Mouse (Mus musculus) thymus, postnatal 25 days (tissue): ENCODE data around the gene 1700029H14Rik.

ENCODE experiments used
- DNase-seq: peaks from one replicate; pipeline ENCODE4 v3.0.0; 2022

The 1700029H14Rik gene

DNA sequence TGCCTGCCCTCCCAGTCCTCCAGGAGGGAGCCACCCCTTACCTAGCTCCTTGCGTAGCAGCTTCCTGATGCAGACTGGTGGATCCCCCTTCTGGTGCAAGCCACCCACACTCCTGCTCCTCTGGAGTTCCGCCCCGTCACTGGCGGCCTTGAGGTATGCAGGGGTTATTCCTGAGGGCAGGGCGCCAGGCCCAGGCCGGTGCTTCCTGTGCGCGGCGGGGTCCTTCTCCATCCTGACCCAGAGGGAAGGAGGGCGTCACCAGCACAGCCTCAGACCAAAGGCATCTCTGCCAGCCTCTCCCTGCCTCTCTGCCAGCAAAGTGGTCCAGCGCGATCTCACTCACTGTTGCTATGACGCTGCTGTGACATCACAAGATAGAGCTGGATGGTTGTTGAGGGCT lies at the start of gene 1700029H14Rik:
1700029H14Rik (minus strand) TSS at position 344 of the 400 bp plus-strand sequence.
- no peak for DNase-seq

DNA sequence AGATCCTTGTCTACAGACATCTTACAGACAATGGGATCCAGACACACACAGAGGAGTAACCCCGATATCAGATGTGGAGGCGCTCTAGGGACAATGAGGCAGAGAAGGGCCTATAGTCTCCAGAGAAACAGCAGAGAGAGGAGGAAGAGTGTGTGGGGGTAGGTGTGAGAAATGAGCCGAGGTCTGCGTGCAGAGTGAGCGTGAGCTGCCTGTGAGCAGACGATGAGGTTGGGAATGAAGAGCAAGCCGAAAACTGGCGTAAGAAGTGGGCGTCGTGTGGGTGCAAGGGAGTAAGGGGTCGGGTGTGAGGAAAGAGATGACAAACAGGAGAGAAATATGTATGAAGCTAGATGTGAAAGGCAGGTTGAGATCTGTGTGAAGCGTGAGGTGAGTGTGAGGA lies 49.4 kb upstream of the 1700029H14Rik start:
- no peak for DNase-seq

DNA sequence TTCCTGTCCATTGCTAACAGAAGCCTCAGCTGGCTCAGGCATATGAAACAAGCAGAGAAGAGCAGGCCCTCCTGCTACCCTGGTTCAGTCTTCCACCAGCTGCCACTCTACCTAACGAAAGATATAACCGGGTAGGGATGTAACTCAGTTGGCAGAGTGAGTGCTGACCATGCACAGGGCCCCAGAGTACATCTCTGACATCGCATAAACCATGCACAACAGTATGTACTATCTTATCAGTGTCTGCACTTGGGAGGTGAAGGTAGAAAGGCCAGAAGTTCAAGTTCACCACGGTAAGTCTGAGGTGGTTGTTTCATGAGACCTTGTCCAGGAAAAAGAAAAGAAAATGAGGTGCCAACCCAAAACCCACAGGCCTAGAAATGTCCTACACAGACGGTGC lies 47.7 kb upstream of the 1700029H14Rik start:
- DNase-seq = no peak

- DNase-seq = no peak
Measured at GRCm38 (mm10) chr8:13608946-13609345, 46.7 kb upstream of the 1700029H14Rik start.

GRCm38 (mm10) chr8:13605920-13606480 lies 43.7 kb upstream of the 1700029H14Rik start:
- DNase-seq = no peak

GRCm38 (mm10) chr8:13602621-13603020 lies 40.4 kb upstream of the 1700029H14Rik start:
- DNase-seq = peak; percentile 36

DNA sequence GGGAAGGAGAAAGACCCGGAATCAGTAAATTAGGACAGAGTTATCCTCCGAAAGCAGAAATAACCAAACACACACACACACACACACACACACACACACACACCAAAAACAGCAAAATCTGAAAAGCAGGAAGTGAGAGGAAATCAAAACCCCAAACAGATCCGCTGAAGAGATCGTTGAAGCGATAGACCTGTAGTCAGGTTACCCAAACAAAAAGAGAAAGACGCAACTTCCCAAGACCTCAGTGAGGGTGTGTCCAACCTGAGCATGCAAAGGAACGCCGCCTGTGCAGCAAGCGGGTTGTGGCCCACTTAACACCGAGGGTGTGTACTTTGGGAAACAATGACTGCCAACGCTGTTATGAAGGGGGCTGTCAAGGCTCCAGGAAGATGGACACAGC lies 38.9 kb upstream of the 1700029H14Rik start:
- peak; percentile 48 for DNase-seq

- no peak for DNase-seq
Measured at GRCm38 (mm10) chr8:13600716-13601115, 38.5 kb upstream of the 1700029H14Rik start.

DNA sequence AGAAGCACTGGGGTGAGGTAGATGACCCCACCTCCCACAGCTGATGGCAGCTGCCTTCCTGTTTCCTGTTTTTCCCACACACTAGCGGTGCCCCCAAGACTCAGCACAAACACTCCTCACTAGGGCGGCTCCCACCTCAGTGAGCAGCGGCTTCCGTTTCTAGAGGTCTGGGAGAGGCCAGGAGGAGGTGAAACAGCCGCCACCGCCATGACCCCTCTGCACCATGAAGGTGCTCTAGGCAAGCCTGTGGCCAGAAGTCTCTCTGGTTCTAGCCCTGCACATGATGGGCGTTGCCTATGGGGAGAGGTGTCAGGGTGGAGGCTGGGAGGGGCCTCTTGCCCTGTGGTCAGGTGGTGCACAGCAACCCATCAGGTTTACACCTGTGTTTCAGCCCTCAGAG lies 37.9 kb upstream of the 1700029H14Rik start:
- DNase-seq = peak; percentile 78

DNA sequence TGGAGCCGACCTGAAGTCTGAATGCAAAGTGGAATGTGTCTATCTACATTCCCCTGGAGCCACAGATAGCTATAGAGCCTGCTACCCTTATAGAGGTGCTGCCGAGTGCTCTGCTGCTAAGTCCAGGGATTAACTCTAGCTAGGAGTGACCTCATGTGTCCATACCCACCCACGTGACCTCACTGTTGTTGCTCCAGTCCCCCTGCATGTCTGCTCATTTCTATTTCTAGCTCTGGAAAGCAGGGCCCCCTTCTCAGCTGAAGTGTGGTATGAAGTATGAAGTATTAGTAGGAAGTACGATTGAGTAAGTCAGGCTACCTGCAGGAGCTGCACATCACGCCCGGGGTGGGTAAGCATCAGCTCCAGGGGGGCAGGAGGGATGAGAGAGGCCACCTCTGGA lies 35.5 kb upstream of the 1700029H14Rik start:
- DNase-seq = no peak

DNA sequence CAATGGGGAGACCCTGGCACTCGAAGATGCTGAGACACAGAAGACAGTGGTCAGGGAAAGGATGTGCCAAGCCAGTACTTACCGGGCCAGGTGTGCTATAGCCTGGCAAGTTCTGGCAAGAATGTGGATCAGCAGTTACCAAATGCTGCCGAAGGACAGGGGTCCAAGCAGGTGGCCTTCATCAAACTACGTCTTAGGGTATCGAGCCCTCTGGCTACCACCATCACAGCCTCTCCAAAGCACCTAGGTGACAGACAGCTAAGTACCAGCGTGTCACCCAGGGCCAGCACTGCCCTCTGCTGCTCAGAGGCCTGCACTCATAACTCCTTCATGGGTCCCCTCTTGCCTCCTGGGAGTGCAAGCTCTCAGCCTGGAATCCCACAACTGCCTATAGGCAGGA lies 33.6 kb upstream of the 1700029H14Rik start:
- no peak for DNase-seq

- DNase-seq = peak; percentile 68
Measured at GRCm38 (mm10) chr8:13594884-13595323, 32.6 kb upstream of the 1700029H14Rik start.

DNA sequence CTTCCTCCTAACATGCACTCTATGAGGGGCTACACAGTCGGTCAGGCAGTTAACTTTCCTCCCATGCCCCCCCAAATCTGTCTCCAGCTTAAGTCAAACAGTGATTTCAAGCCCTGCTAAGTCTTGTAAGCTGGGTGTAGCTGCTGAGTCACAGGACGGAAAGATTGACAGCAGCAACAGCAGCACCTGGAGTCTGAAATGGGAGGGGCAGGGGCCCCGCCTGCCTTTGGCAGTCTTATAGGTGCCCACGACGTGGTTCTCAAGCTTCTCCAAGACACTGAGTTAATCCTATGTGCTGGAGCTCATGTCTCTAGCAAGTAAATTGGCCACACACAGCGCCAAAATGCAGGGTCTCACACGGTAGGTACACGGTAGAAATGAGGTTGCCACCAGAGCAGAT lies 31.1 kb upstream of the 1700029H14Rik start:
- no peak for DNase-seq

DNA sequence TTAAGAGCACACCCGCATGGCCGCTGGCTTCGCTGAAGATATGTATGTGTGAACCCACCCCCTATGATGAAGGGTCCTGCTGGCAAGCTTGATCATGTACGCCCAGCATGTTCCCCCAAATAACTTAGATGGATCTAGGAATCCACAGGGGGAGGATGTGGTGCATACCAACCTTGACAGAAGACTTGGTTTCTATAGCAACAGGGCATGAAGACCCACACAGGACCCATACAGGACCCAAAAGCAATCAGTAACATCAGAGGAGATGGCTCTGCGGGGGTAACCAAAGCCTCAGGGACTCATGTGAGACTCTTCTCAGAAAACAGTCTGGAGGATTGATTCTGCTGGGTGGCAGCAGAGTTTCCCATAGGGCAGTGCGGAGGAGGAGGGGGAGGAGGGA lies 29.0 kb upstream of the 1700029H14Rik start:
- no peak for DNase-seq

DNA sequence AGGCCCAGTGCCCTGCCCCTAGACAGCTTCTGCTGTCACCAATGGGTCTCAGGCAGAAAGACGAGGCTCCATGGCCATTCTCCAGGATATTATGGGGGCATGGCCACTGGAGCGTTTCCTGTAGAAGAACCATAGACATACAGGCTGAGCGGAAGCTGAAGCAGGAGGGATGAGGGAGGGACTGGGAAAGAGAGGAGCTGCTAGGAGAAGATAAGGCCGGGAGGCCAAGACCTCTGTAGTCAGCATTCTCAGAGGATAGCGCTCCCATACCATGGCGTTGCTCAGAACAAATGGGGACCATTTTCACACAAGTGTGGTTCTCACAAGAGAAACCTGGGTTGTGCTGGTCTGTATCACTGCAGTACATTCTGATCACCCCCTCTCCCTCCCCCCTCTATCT lies 26.8 kb upstream of the 1700029H14Rik start:
- no peak for DNase-seq

DNA sequence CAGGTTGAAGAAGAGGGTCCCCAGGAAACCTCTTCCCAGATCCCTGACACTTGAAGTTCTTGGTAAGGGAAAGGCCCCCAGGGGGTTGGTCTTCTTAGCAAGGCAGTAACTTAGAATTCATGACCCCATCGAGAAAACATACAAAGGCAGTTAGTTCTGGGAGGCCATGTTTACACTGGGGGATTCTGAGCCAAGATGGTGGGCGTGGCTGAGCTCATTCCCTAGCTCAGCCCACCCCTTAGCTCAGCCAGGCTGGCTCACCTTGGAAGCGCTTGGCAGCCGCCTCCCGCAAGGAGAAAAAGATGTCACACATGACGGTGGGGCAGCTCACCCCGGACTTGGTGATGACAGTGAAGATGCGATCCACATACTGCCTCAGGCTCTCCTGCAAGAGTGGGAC lies 22.4 kb upstream of the 1700029H14Rik start:
- DNase-seq = no peak

GRCm38 (mm10) chr8:13577869-13578268 lies 15.6 kb upstream of the 1700029H14Rik start:
- DNase-seq = no peak

DNA sequence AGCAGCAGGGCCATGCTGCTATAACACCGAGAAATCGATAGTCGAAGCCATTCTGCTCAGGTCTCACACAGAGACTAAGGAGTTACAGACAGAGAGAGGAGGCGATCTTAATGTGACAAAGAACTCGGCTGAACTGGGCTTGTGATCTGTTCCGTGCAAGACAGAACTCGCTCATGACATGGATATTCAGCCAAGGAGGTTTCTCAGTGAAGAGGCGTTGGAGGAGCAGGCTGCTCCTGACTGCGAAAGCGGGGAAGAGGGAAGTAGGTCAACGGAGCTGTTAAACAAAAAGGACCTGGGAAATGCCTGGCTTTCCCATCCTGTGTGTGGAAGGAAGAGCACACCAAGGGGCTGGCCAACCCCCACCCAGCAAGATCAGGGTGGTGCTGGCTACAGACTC lies 9.7 kb upstream of the 1700029H14Rik start:
- no peak for DNase-seq

GRCm38 (mm10) chr8:13557526-13557925 lies 4.7 kb downstream of the 1700029H14Rik start:
- no peak for DNase-seq

DNA sequence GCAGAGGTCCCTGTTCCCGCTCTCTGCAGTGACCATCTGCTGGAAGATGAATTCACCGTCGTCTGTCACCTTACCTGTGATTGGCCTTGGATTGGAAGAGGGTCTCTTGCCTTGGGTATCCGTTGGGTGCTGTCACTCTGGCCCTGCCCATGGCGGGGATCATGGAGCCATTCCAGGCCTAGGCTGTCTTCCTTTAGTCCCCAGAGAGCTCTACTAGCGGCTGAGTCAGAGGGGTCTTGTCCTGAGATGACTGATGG lies 10.8 kb downstream of the 1700029H14Rik start:
- DNase-seq = no peak

GRCm38 (mm10) chr8:13550718-13551573 lies 11.3 kb downstream of the 1700029H14Rik start:
- peak; percentile 81 for DNase-seq

DNA sequence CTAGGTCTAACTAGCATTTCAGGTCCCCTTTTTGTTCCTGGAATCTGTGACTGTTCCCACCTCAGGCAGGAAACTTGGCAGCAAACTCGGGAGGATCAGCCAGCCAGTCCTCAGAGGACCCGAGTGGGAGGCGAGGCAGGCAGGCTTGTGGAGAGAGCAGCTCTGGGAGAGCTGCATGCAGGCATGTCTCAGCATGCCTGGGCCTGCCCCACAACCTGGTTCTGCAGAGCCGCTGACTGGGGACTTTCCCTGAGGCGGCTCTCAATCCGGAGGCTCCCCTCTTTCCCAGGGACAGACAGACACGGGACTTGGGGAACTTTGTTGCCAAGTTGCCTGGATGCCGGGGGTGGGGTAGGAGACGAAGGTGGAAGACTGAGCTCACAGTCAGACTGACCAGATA lies 13.4 kb downstream of the 1700029H14Rik start:
- no peak for DNase-seq

DNA sequence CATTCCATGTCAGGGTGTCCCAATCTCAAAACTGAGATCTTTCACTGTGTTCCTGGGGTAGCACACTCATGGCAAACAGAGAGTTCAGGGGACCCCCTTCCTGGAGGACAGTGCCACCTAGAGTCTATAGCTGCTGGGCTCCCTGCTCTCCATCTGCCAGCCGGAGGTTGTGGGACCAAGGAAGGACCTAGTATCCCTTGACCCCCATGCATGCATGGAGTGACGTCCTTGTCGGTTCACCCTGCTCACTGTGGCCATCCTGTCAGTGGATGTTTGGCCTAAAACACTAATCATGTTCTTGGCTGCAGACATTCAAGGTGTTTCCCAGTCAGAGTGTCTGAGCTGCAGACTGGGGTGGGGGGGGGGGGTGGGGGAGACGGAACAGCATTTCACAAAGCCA lies 14.0 kb downstream of the 1700029H14Rik start:
- peak; percentile 18 for DNase-seq

- DNase-seq = no peak
Measured at GRCm38 (mm10) chr8:13546421-13546820, 15.8 kb downstream of the 1700029H14Rik start.

DNA sequence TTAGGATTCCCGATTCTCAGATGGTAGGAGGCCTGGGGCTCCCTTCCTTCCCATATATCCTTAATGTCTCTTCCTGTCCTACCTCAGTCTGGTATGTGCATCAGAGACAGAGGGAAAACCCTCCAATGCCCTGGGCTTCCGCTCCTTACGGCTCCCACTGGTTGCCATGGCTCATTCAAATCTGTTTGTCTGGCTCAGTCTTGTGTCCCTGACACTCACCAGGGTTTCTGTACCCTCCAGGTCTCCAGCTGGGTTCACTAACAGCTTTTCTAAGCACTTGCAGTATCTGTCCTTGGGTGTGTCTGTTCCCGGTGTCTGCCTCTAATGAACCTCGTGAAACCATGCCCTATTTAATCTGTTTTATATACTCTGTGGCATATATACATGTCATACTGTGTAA lies 20.7 kb downstream of the 1700029H14Rik start:
- no peak for DNase-seq
